Mouse (Mus musculus): ENCODE measurements around the gene Ciapin1.

DNA sequence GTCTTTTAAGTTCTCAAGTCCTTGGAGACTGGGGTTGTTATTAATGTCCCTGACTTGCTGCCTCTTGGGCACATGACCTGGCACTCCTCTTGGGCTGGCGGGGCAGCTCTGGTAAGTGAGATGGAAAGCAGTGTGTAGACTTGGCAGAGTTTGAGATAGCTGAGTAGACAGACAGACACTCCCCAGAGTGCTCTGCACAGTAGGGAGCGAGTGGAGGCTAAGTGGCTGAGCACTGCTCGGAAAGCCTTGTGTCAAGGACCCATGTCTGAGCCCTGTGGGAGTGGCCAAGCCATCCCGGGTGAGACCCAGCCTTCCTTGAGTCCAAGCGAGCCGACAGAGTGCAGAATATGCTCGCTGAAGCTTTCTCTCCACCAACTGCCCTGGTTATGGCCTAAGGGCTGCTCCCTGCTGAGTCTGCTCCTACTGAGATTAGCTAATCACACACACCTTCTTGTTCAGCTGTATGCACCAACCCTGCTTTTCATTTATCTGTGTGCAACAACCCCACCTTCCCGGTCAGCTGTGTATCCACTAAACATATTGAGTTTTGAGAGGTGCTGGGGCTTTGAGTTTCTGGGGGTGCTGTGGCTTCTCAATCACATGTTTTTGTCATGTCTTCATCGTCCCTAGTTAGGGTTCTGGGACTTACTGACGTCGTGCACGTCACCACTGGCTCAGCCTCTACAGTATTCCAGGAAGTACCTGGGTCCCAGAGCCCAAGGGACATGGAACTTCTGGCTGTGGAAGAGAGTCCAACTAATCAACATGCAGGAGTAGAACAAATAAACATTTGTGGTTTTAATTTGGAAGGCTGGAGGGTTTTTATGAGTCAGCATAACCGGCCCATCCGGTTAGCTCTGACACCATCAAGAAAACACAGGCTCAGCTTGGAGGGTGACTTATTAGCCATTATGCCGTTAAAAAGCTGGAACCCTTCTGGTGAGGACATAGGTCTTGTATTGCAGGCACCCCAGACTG is 50.3 kb downstream of the Ciapin1 start:
- TF ChIP-seq POLR2A (IDR thresholded peaks at IDR 0.05; ENCODE audit: borderline replicate concordance, extremely low read depth, low read depth, low read length) (no peak), CTCF (IDR thresholded peaks at IDR 0.05; ENCODE audit: insufficient read depth, low read length) (no peak)

All from lung, adult 2 months (tissue).